Mouse (Mus musculus): ENCODE data around the gene Gm8122. TPM values are rescaled to one million over a fixed set of nuclear protein-coding genes. Genes with fewer than 3 reads are reported as not detected.
"Not testable (repeated sequence)": the region's sequence is repeated elsewhere in the genome, so short reads cannot be mapped to it uniquely, and the experiment has no call there.

Gm8122 gene
- polyA plus RNA-seq (2016; fragmentation: Nextera tagmentation; extraction: Ambion mirVana) = not detected in 2 replicates

GRCm38 (mm10) chr14:43235204-43235603, at the start of gene Gm8122:
Gm8122 (minus strand) TSS chr14:43235304.
- not testable (repeated sequence) for H3K4me3 ChIP-seq; H3K4me2 ChIP-seq; ATAC-seq (ENCODE audit: insufficient number of reproducible peaks, low FRiP score); H3K27ac ChIP-seq (ENCODE audit: poor library complexity, severe bottlenecking); H3K27me3 ChIP-seq (replicated peaks); H3K9me3 ChIP-seq (replicated peaks); H3K36me3 ChIP-seq; H3K9ac ChIP-seq; H3K4me1 ChIP-seq (replicated peaks)
- 79% methylated on average over 4 of the region's 4 CpGs for WGBS

GRCm38 (mm10) chr14:43278681-43279080, 43.6 kb upstream of the Gm8122 start:
- WGBS = 78% methylated on average over 3 of the region's 3 CpGs
- H3K4me3 ChIP-seq; H3K4me2 ChIP-seq; ATAC-seq (ENCODE audit: insufficient number of reproducible peaks, low FRiP score); H3K36me3 ChIP-seq; H3K9me3 ChIP-seq (replicated peaks); H3K27ac ChIP-seq (ENCODE audit: poor library complexity, severe bottlenecking); H3K9ac ChIP-seq; H3K27me3 ChIP-seq (replicated peaks); H3K4me1 ChIP-seq (replicated peaks): not testable (repeated sequence)

GRCm38 (mm10) chr14:43278146-43278545, 43.0 kb upstream of the Gm8122 start:
- H3K36me3 ChIP-seq; H3K9ac ChIP-seq; H3K4me3 ChIP-seq; H3K4me2 ChIP-seq; H3K27ac ChIP-seq (ENCODE audit: poor library complexity, severe bottlenecking); H3K4me1 ChIP-seq (replicated peaks); H3K9me3 ChIP-seq (replicated peaks); ATAC-seq (ENCODE audit: insufficient number of reproducible peaks, low FRiP score); H3K27me3 ChIP-seq (replicated peaks): not testable (repeated sequence)
- WGBS = 61% methylated on average over 4 of the region's 4 CpGs

GRCm38 (mm10) chr14:43277468-43277867, 42.4 kb upstream of the Gm8122 start:
- not testable (repeated sequence) for H3K27me3 ChIP-seq (replicated peaks); H3K4me3 ChIP-seq; H3K9ac ChIP-seq; ATAC-seq (ENCODE audit: insufficient number of reproducible peaks, low FRiP score); H3K9me3 ChIP-seq (replicated peaks); H3K36me3 ChIP-seq; H3K27ac ChIP-seq (ENCODE audit: poor library complexity, severe bottlenecking); H3K4me1 ChIP-seq (replicated peaks); H3K4me2 ChIP-seq
- 59% methylated on average over 2 of the region's 2 CpGs for WGBS

- H3K36me3 ChIP-seq; H3K4me1 ChIP-seq (replicated peaks); H3K27me3 ChIP-seq (replicated peaks); H3K9ac ChIP-seq; ATAC-seq (ENCODE audit: insufficient number of reproducible peaks, low FRiP score); H3K4me3 ChIP-seq; H3K27ac ChIP-seq (ENCODE audit: poor library complexity, severe bottlenecking); H3K4me2 ChIP-seq; H3K9me3 ChIP-seq (replicated peaks): not testable (repeated sequence)
- 62% methylated on average over 1 of the region's 1 CpGs for WGBS
Observed at GRCm38 (mm10) chr14:43275752-43276151, 40.6 kb upstream of the Gm8122 start.

GRCm38 (mm10) chr14:43274986-43275511, 39.9 kb upstream of the Gm8122 start, which contains the start of gene Gm9732:
Gm9732 (plus strand) TSS chr14:43275036.
- H3K36me3 ChIP-seq; H3K27me3 ChIP-seq (replicated peaks); H3K4me3 ChIP-seq; H3K4me2 ChIP-seq; H3K9me3 ChIP-seq (replicated peaks); H3K27ac ChIP-seq (ENCODE audit: poor library complexity, severe bottlenecking); H3K4me1 ChIP-seq (replicated peaks); ATAC-seq (ENCODE audit: insufficient number of reproducible peaks, low FRiP score); H3K9ac ChIP-seq: not testable (repeated sequence)
- WGBS = 76% methylated on average over 8 of the region's 8 CpGs

GRCm38 (mm10) chr14:43273161-43273560, 38.1 kb upstream of the Gm8122 start:
- 76% methylated on average over 1 of the region's 1 CpGs for WGBS
- H3K27ac ChIP-seq (ENCODE audit: poor library complexity, severe bottlenecking); H3K4me3 ChIP-seq; H3K27me3 ChIP-seq (replicated peaks); ATAC-seq (ENCODE audit: insufficient number of reproducible peaks, low FRiP score); H3K9me3 ChIP-seq (replicated peaks); H3K4me1 ChIP-seq (replicated peaks); H3K9ac ChIP-seq; H3K36me3 ChIP-seq; H3K4me2 ChIP-seq: not testable (repeated sequence)

GRCm38 (mm10) chr14:43269211-43269610, 34.1 kb upstream of the Gm8122 start:
- ATAC-seq (ENCODE audit: insufficient number of reproducible peaks, low FRiP score); H3K27me3 ChIP-seq (replicated peaks); H3K4me1 ChIP-seq (replicated peaks); H3K4me3 ChIP-seq; H3K27ac ChIP-seq (ENCODE audit: poor library complexity, severe bottlenecking); H3K4me2 ChIP-seq; H3K36me3 ChIP-seq; H3K9ac ChIP-seq; H3K9me3 ChIP-seq (replicated peaks): not testable (repeated sequence)
- WGBS = 84% methylated on average over 3 of the region's 3 CpGs

GRCm38 (mm10) chr14:43268521-43269084, 33.5 kb upstream of the Gm8122 start:
- H3K4me2 ChIP-seq; H3K4me1 ChIP-seq (replicated peaks); H3K9me3 ChIP-seq (replicated peaks); H3K27ac ChIP-seq (ENCODE audit: poor library complexity, severe bottlenecking); H3K9ac ChIP-seq; H3K4me3 ChIP-seq; H3K27me3 ChIP-seq (replicated peaks); H3K36me3 ChIP-seq; ATAC-seq (ENCODE audit: insufficient number of reproducible peaks, low FRiP score): not testable (repeated sequence)
- 37% methylated on average over 2 of the region's 2 CpGs for WGBS

- ATAC-seq (ENCODE audit: insufficient number of reproducible peaks, low FRiP score); H3K9ac ChIP-seq; H3K4me1 ChIP-seq (replicated peaks); H3K4me3 ChIP-seq; H3K4me2 ChIP-seq; H3K27ac ChIP-seq (ENCODE audit: poor library complexity, severe bottlenecking); H3K27me3 ChIP-seq (replicated peaks); H3K36me3 ChIP-seq; H3K9me3 ChIP-seq (replicated peaks): not testable (repeated sequence)
- WGBS = 75% methylated on average over 3 of the region's 3 CpGs
Observed at GRCm38 (mm10) chr14:43263421-43263820, 28.3 kb upstream of the Gm8122 start.

- 87% methylated on average over 3 of the region's 4 CpGs for WGBS
- not testable (repeated sequence) for H3K27me3 ChIP-seq (replicated peaks); H3K27ac ChIP-seq (ENCODE audit: poor library complexity, severe bottlenecking); ATAC-seq (ENCODE audit: insufficient number of reproducible peaks, low FRiP score); H3K4me2 ChIP-seq; H3K9ac ChIP-seq; H3K9me3 ChIP-seq (replicated peaks); H3K4me1 ChIP-seq (replicated peaks); H3K4me3 ChIP-seq; H3K36me3 ChIP-seq
Observed at GRCm38 (mm10) chr14:43258349-43258748, 23.2 kb upstream of the Gm8122 start, which contains the start of gene Gm8126. Gm8126 (plus strand) TSS chr14:43258649.

- not testable (repeated sequence) for H3K4me1 ChIP-seq (replicated peaks); H3K36me3 ChIP-seq; H3K9ac ChIP-seq; H3K4me2 ChIP-seq; H3K9me3 ChIP-seq (replicated peaks); ATAC-seq (ENCODE audit: insufficient number of reproducible peaks, low FRiP score); H3K27me3 ChIP-seq (replicated peaks); H3K27ac ChIP-seq (ENCODE audit: poor library complexity, severe bottlenecking); H3K4me3 ChIP-seq
- WGBS = 70% methylated on average over 1 of the region's 1 CpGs
Observed at GRCm38 (mm10) chr14:43256511-43256910, 21.4 kb upstream of the Gm8122 start.

Measured in heart, embryonic 12.5 days (tissue).